Mouse (Mus musculus): Measurements from ENCODE around the gene Armcx3. TPM values are rescaled to one million over a fixed set of nuclear protein-coding genes. Genes with fewer than 3 reads are reported as not detected.

Gene Armcx3
- total RNA-seq, 2 experiments from 2014 or later, result 13.5 to 14.6 TPM

DNA sequence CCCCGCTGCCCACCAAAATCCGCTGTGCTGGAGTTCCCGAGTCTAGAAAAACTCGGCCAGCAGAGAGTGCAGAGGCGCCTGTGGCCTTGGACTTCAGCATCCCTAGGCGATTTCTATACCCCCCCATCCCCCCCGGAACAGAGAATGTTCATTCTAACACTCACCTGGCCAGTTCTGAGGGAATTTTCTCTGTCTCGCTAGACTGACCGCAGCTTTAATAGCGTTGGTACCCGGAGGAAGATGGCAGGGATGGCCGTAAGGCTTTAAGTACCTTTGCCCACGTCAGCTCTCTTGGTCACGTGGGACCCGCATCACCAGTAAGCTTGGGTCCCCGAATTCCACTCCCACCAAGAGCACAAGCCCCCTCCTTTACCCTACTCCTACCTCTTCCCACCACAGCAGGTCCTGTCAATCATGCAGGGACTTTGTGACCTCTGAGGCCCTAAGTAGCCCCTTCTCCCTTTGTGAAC, 52.4 kb downstream of the Armcx3 start, which contains the start of gene Armcx2:
TSS of gene Armcx2 (minus strand) at position 467 of the 470 bp plus-strand sequence.
- ATAC-seq (replicated peaks; ENCODE audit: low FRiP score, low TSS enrichment, poor library complexity, severe bottlenecking), result peak; percentile 88

Other genes starting within 250 kb of the Armcx3 start
- gene Timm8a1, start 214.7 kb upstream of the Armcx3 start, total RNA-seq (2014; fragmentation: Nextera tagmentation), result 123 and 148 TPM in 2 replicates
- 214 and 241 TPM in 2 replicates for gene Timm8a1, start 214.7 kb upstream of the Armcx3 start, total RNA-seq (2017)
- 52.5 and 52.7 TPM in 2 replicates for gene Btk, start 173.0 kb upstream of the Armcx3 start, total RNA-seq (2014; fragmentation: Nextera tagmentation)
- 116 and 120 TPM in 2 replicates for gene Btk, start 173.0 kb upstream of the Armcx3 start, total RNA-seq (2017)
- 2,126 and 2,307 TPM in 2 replicates for gene Rpl36a, start 170.9 kb upstream of the Armcx3 start, total RNA-seq (2014; fragmentation: Nextera tagmentation)
- 7,427 and 9,426 TPM in 2 replicates for gene Rpl36a, start 170.9 kb upstream of the Armcx3 start, total RNA-seq (2017)
- 0.87 and 2.3 TPM in 2 replicates for gene Gla, start 155.5 kb upstream of the Armcx3 start, total RNA-seq (2014; fragmentation: Nextera tagmentation)
- gene Gla, start 155.5 kb upstream of the Armcx3 start, total RNA-seq (2017), result 5.5 and 6.1 TPM in 2 replicates
- gene Hnrnph2, start 155.4 kb upstream of the Armcx3 start, total RNA-seq (2014; fragmentation: Nextera tagmentation), result 77.3 and 79.5 TPM in 2 replicates
- 145 and 188 TPM in 2 replicates for gene Hnrnph2, start 155.4 kb upstream of the Armcx3 start, total RNA-seq (2017)
- gene Armcx4, start 70.1 kb upstream of the Armcx3 start, total RNA-seq (2014; fragmentation: Nextera tagmentation), result 0.30 TPM in 1 of 2 replicates, not detected in the other
- gene Armcx4, start 70.1 kb upstream of the Armcx3 start, total RNA-seq (2017), result 0.05 and 0.34 TPM in 2 replicates
- gene Armcx1, start 38.6 kb upstream of the Armcx3 start, total RNA-seq (2014; fragmentation: Nextera tagmentation), result 4.4 and 4.5 TPM in 2 replicates
- 10.6 and 19.0 TPM in 2 replicates for gene Armcx1, start 38.6 kb upstream of the Armcx3 start, total RNA-seq (2017)
- gene Armcx6, start 5.2 kb upstream of the Armcx3 start, total RNA-seq (2014; fragmentation: Nextera tagmentation), result 5.5 and 11.5 TPM in 2 replicates
- gene Armcx6, start 5.2 kb upstream of the Armcx3 start, total RNA-seq (2017), result 5.4 and 11.2 TPM in 2 replicates
- 10.5 and 13.6 TPM in 2 replicates for gene Armcx2, start 52.6 kb downstream of the Armcx3 start, total RNA-seq (2014; fragmentation: Nextera tagmentation)
- 4.5 and 8.9 TPM in 2 replicates for gene Armcx2, start 52.6 kb downstream of the Armcx3 start, total RNA-seq (2017)
- gene Nxf2, start 208.2 kb downstream of the Armcx3 start, total RNA-seq (2014; fragmentation: Nextera tagmentation), result 0.52 TPM in 1 of 2 replicates, not detected in the other
- 1.7 and 1.8 TPM in 2 replicates for gene Nxf2, start 208.2 kb downstream of the Armcx3 start, total RNA-seq (2017)

Data from megakaryocyte-erythroid progenitor cell, adult 5-6 weeks (primary cell).